In the genomic region with DNA sequence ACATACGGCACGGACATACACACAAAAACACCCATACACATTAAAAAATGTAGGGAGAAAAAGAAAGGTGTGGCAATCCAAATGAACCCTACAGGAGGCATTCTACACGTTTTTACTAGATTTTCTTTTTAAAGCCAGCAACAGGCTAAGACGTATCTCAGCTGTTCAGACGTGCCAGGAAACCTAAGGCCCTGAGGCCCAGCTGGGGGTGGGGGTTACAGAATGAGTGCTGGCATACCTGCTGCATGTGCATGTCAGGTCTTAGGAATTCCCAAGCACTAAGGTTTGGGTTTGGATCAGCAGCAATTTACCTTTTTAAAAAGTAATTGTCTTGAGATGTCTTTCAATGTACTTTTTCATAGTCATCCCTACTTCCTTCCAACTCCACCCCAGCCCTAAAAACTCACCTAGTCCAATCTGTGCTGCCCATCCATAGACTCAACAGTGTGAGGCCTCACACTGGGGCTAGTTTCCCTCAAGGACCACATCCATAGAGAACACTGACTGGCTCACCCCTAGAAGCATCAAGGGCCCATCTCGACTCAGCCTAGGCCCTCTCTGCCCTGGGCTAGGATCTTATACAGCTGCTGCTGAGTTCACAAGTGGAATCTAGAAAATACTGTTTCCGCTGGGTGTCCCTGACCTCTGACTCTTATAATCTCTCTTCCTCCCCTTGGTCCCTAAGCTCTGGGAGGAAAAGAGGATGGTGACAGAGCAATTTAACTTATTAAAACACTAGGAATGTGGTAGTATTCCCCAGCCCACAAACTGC, we compare ENCODE assay signal across 9 mouse cellular contexts. TPM values are rescaled to one million over a fixed set of nuclear protein-coding genes. Genes with fewer than 3 reads are reported as not detected.
DNase-seq lines count a peak whose midpoint lies in the region; ATAC-seq and TF ChIP-seq lines count a peak whose summit lies in the region.
"Had no signal": no experiment of that assay in that cellular context is flagged by ENCODE, and none has a peak within 500 bp of the region (broad histone marks: within the 10 kb centered on the region; RNA-seq: fewer than 3 reads in every experiment).

No protein-coding gene starts in this region.

- H3K27ac ChIP-seq in kidney, postnatal 0 days: no peak overlapping the region
- H3K27ac ChIP-seq in embryonic facial prominence, embryonic 15.5 days (replicated peaks): peak overlapping the region; percentile 52
- H3K27ac ChIP-seq in intestine, postnatal 0 days (ENCODE audit: low read depth, low read length): peak overlapping the region; percentile 100
- H3K27ac ChIP-seq in neural tube, embryonic 13.5 days (replicated peaks): no peak overlapping the region

- WGBS in kidney, postnatal 0 days: 23% methylated on average over 7 of the region's 7 CpGs
- 42% methylated on average over 7 of the region's 7 CpGs for WGBS in embryonic facial prominence, embryonic 15.5 days
- 39% methylated on average over 7 of the region's 7 CpGs for WGBS in intestine, postnatal 0 days
- 73% methylated on average over 7 of the region's 7 CpGs for WGBS in neural tube, embryonic 13.5 days

- H3K9me3 ChIP-seq in kidney, postnatal 0 days (replicated peaks; ENCODE audit: low read length): no peaks in the 10 kb centered on the region
- no peaks in the 10 kb centered on the region for H3K9me3 ChIP-seq in embryonic facial prominence, embryonic 15.5 days (replicated peaks)
- H3K9me3 ChIP-seq in intestine, postnatal 0 days (ENCODE audit: control insufficient read depth): no peaks in the 10 kb centered on the region
- H3K9me3 ChIP-seq in neural tube, embryonic 13.5 days: no peaks in the 10 kb centered on the region

- DNase-seq in kidney, postnatal 0 days (ENCODE audit: low spot score): no peak
- DNase-seq in kidney, postnatal 36 days: no peak
- no peak for DNase-seq in adrenal gland, postnatal 10 days
- no peak for DNase-seq in kidney, postnatal 10 days

- H3K4me3 ChIP-seq in kidney, postnatal 0 days (replicated peaks; ENCODE audit: low read depth, low read length): peak overlapping the region; percentile 100
- peak overlapping the region; percentile 98 for H3K4me3 ChIP-seq in embryonic facial prominence, embryonic 15.5 days (replicated peaks)
- peak overlapping the region; percentile 98 for H3K4me3 ChIP-seq in intestine, postnatal 0 days (ENCODE audit: low read depth, low read length)
- peak overlapping the region; percentile 100 for H3K4me3 ChIP-seq in neural tube, embryonic 13.5 days

- no peak for TF ChIP-seq CTCF in kidney, postnatal 0 days (IDR thresholded peaks at IDR 0.05; ENCODE audit: low read depth)
- TF ChIP-seq CTCF in intestine, postnatal 0 days (IDR thresholded peaks at IDR 0.05; ENCODE audit: low read depth): no peak

- ATAC-seq in kidney, postnatal 0 days (replicated peaks; ENCODE audit: low FRiP score, low read depth): no peak
- ATAC-seq in embryonic facial prominence, embryonic 15.5 days (ENCODE audit: insufficient number of reproducible peaks, low FRiP score, low TSS enrichment, low read depth): no peak
- no peak for ATAC-seq in intestine, postnatal 0 days
- ATAC-seq in neural tube, embryonic 13.5 days (ENCODE audit: low read depth): no peak
- no peak for ATAC-seq in megakaryocyte progenitor cell, adult 5-6 weeks (replicated peaks; ENCODE audit: poor library complexity)
- ATAC-seq: Patski had no signal

- H3K4me1 ChIP-seq in kidney, postnatal 0 days (replicated peaks; ENCODE audit: insufficient read depth, low read length): peaks cover 19% of the 10 kb centered on the region
- peaks cover 26% of the 10 kb centered on the region for H3K4me1 ChIP-seq in embryonic facial prominence, embryonic 15.5 days
- H3K4me1 ChIP-seq in intestine, postnatal 0 days (replicated peaks; ENCODE audit: control insufficient read depth, insufficient read depth, low read length): peaks cover 9% of the 10 kb centered on the region; the same call in 1 of the 2 replicates
- peaks cover 42% of the 10 kb centered on the region for H3K4me1 ChIP-seq in neural tube, embryonic 13.5 days (replicated peaks)

- no peaks in the 10 kb centered on the region for H3K27me3 ChIP-seq in kidney, postnatal 0 days (ENCODE audit: insufficient read depth, low read length)
- H3K27me3 ChIP-seq in embryonic facial prominence, embryonic 15.5 days: no peaks in the 10 kb centered on the region
- H3K27me3 ChIP-seq in intestine, postnatal 0 days (replicated peaks; ENCODE audit: control insufficient read depth, insufficient read depth, low read length): no peaks in the 10 kb centered on the region
- H3K27me3 ChIP-seq in neural tube, embryonic 13.5 days: no peaks in the 10 kb centered on the region
- H3K27me3 ChIP-seq: Patski had no signal

- H3K4me2 ChIP-seq in kidney, postnatal 0 days (ENCODE audit: low read length): peak overlapping the region; percentile 81
- H3K4me2 ChIP-seq in embryonic facial prominence, embryonic 15.5 days (replicated peaks): peak overlapping the region; percentile 78
- H3K4me2 ChIP-seq in intestine, postnatal 0 days (replicated peaks; ENCODE audit: low read depth): peak overlapping the region; percentile 74
- H3K4me2 ChIP-seq in neural tube, embryonic 13.5 days: peak overlapping the region; percentile 95

- peak overlapping the region; percentile 100; the same call in 1 of the 2 replicates for H3K9ac ChIP-seq in kidney, postnatal 0 days (ENCODE audit: low read depth, low read length)
- H3K9ac ChIP-seq in embryonic facial prominence, embryonic 15.5 days: 0 out of 2 replicates have a peak overlapping the region, but pooled peaks have one; percentile 4
- H3K9ac ChIP-seq in intestine, postnatal 0 days (ENCODE audit: low read depth, low read length): peak overlapping the region; percentile 100
- H3K9ac ChIP-seq in neural tube, embryonic 13.5 days: peak overlapping the region; percentile 99

- H3K36me3 ChIP-seq in kidney, postnatal 0 days (ENCODE audit: insufficient read depth, low read length): no peaks in the 10 kb centered on the region
- no peaks in the 10 kb centered on the region for H3K36me3 ChIP-seq in embryonic facial prominence, embryonic 15.5 days
- H3K36me3 ChIP-seq in intestine, postnatal 0 days (ENCODE audit: control insufficient read depth, insufficient read depth): no peaks in the 10 kb centered on the region
- H3K36me3 ChIP-seq in neural tube, embryonic 13.5 days: no peaks in the 10 kb centered on the region

RNA-seq across cellular contexts. Expression of a gene that starts 2.2 kb away (rescaled TPM):
- 453 and 458 TPM in 2 replicates for polyA plus RNA-seq in kidney, postnatal 0 days (2015; fragmentation: Nextera tagmentation; extraction: Ambion mirVana)
- polyA plus RNA-seq in embryonic facial prominence, embryonic 15.5 days (2015; fragmentation: Nextera tagmentation; extraction: Ambion mirVana): 488 and 536 TPM in 2 replicates
- 375 and 413 TPM in 2 replicates for polyA plus RNA-seq in intestine, postnatal 0 days (2015; fragmentation: Nextera tagmentation; extraction: Ambion mirVana)
- polyA plus RNA-seq in neural tube, embryonic 13.5 days (2015; fragmentation: Nextera tagmentation; extraction: Ambion mirVana): 437 and 456 TPM in 2 replicates
- total RNA-seq in adrenal gland, postnatal 10 days (2021): 100 to 1,000 TPM; 345 to 351 TPM
- total RNA-seq in megakaryocyte progenitor cell, adult 5-6 weeks (2015): 654 and 681 TPM in 2 replicates
- total RNA-seq in megakaryocyte progenitor cell, adult 5-6 weeks (2017): 85.9 and 114 TPM in 2 replicates

Comparison
In these comparisons a context has a peak if more than half of its experiments do, and no peak if none do; other contexts are left out.
1. H3K27ac ChIP-seq: peak in embryonic facial prominence, embryonic 15.5 days (single experiment) and intestine, postnatal 0 days (single experiment); none in kidney, postnatal 0 days (single experiment) and neural tube, embryonic 13.5 days (single experiment).
2. H3K9ac ChIP-seq: peak in every context shown above with its lines; median percentile 100 in kidney, postnatal 0 days; 100 in intestine, postnatal 0 days; 99 in neural tube, embryonic 13.5 days; 4 in embryonic facial prominence, embryonic 15.5 days.
3. Peak in every context shown above with its lines, with median percentiles within 50 percentile points of each other: H3K4me2 ChIP-seq and H3K4me3 ChIP-seq.